Mouse (Mus musculus): ENCODE measurements at regions not wholly inside any gene's neighbourhood (a gene's known extent, or its start where the extent isn't known, plus 50 kb on each side); places are given as distances from the start of the nearest gene placed in this dataset.

- in situ Hi-C loops (cut with MboI, MseI) = no loop called here
These were observed 60.4 kb upstream of the Cd83 start for GRCm38 (mm10) chr13:43724161-43724560.

- in situ Hi-C loops (cut with MboI, MseI) = no loop called here
These were observed 58.9 kb upstream of the Cd83 start for GRCm38 (mm10) chr13:43725698-43726097.

DNA sequence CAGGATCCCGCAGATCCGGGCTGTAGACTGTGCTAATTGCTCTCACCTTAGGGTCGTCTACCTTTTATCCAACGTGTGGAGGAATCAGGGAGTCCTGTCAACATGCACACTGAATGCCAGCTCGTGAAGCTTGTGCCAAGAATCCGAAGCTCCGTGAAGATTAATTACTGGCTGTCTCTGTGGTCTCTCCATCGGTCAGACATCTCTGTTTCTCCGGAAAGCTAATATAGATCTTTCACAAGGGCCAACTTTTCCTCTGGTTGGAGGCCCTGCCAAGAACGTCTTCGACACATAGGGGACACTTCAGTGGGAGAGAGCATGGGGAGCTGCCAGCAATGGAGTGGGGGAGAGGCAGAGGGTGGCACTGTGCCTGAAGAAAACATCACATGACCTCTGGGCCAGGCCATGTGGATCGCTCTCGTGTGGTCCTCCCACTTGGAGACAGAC is 57.7 kb upstream of the Cd83 start:
- in situ Hi-C loops (cut with MboI, MseI) = no loop called here

GRCm38 (mm10) chr13:43729617-43730016 is 55.0 kb upstream of the Cd83 start:
- in situ Hi-C loops (cut with MboI, MseI) = no loop called here

DNA sequence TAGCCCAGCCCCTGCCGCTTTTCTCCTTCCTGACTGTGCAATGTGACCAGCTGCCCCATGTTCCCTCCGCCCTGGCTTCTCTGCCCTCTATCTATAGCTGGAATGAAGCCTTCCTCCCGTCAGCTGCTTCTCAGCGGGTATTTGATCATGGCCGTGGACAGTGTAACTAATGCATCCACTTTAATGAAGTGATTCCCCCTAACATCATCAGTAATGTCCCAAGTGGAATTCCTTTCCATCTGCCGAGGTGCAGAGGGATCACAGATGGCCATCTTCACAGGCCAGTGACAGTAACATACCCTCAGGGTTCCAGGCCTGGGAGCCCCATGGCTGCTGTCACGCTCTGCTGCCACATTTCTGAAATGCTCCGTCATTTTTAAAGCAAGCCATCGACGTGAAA is 51.5 kb upstream of the Cd83 start:
- in situ Hi-C loops (cut with MboI, MseI) = no loop called here

- in situ Hi-C loops (cut with MboI, MseI) = loop anchor here (5.0 kb wide), 2 partner anchors 68 to 137 kb away; no protein-coding TSS in a partner anchor
These were observed 49.9 kb upstream of the Cd83 start for GRCm38 (mm10) chr13:43734641-43735040.

Measured in T-helper 2 cell (primary cell).